Mouse (Mus musculus): ENCODE measurements around the gene Pde11a.
A peak's percentile ranks its signal among the peaks of the same experiment; 100 is the strongest.

DNA sequence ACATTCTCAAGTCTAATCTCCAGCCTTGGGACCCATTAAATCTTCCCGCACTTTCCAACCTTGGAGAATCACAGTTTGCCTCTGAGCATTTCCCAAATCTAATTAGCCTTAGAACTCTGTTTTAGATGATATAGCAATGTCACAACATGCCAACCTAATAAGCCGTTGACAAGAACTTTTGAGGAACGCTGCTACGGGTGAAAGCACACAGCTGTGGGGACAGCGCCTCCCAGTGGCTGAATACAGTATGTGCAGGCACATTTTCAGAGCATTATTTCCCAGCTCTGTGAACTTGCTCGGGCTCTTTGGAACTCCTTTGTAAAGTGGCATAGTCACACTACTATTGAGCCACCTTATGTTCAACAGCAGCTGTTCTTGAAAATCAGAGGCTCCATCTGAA, 223.8 kb downstream of the Pde11a start:
- TF ChIP-seq CTCF (conservative IDR thresholded peaks at IDR 0.05; ENCODE audit: low read length) (peak; percentile 98), POU5F1 (IDR thresholded peaks at IDR 0.05; ENCODE audit: borderline replicate concordance, low read length) (no peak), NANOG (IDR thresholded peaks at IDR 0.05; ENCODE audit: borderline replicate concordance, low read length) (no peak)

Data from E14TG2a.4 (cell line).